Mouse (Mus musculus): ENCODE measurements at regions not wholly inside any gene's neighbourhood (a gene's known extent, or its start where the extent isn't known, plus 50 kb on each side); places are given as distances from the start of the nearest gene placed in this dataset.

GRCm38 (mm10) chr5:28704359-28704758 lies 237.3 kb upstream of the Shh start:
- no peaks in the 10 kb centered on the region for H3K9me3 ChIP-seq (replicated peaks; ENCODE audit: insufficient read depth, low read length)
- no peaks in the 10 kb centered on the region for H3K4me1 ChIP-seq (ENCODE audit: control insufficient read depth in 1 of 2, insufficient read depth in 2 of 2, low read length in 2 of 2)
- H3K79me2 ChIP-seq (ENCODE audit: control insufficient read depth, insufficient read depth, low read length, poor library complexity), result no peaks in the 10 kb centered on the region
- no peaks in the 10 kb centered on the region for H3K36me3 ChIP-seq (ENCODE audit: control insufficient read depth in 1 of 2, insufficient read depth in 2 of 2, low read length in 2 of 2)
- no peak overlapping the region for H3K4me3 ChIP-seq (ENCODE audit: control insufficient read depth in 1 of 2, insufficient read depth in 1 of 2, low read depth in 2 of 2, low read length in 2 of 2)
- no peaks in the 10 kb centered on the region for H3K27me3 ChIP-seq (ENCODE audit: control insufficient read depth in 1 of 2, insufficient read depth in 2 of 2, low read length in 2 of 2)
- no peak for DNase-seq (ENCODE audit: low read depth, low spot score)
- TF ChIP-seq MAX (IDR thresholded peaks at IDR 0.05; ENCODE audit: low read length) (no peak), MEF2A (IDR thresholded peaks at IDR 0.05; ENCODE audit: extremely low read depth, insufficient replicate concordance, low read depth, low read length, poor library complexity, severe bottlenecking) (no peak), ZKSCAN1 (IDR thresholded peaks at IDR 0.05; ENCODE audit: low read depth, low read length) (no peak), CHD1 (IDR thresholded peaks at IDR 0.05; ENCODE audit: low read depth, low read length) (no peak), NELFE (IDR thresholded peaks at IDR 0.05; ENCODE audit: low read depth, low read length) (no peak), ZNF384 (IDR thresholded peaks at IDR 0.05; ENCODE audit: low read depth, low read length) (no peak), POLR2AphosphoS2 (IDR thresholded peaks at IDR 0.05; ENCODE audit: low read length) (no peak), GATA1 (IDR thresholded peaks at IDR 0.05; ENCODE audit: low read depth, low read length) (no peak), MXI1 (IDR thresholded peaks at IDR 0.05; ENCODE audit: low read depth, low read length) (no peak), USF2 (IDR thresholded peaks at IDR 0.05; ENCODE audit: borderline replicate concordance in 1 of 2, insufficient read depth in 1 of 2, low read depth in 1 of 2, low read length in 2 of 2) (no peak)
- no peak overlapping the region for H3K27ac ChIP-seq (ENCODE audit: control insufficient read depth, low read depth, low read length)
- H3K9ac ChIP-seq (ENCODE audit: control insufficient read depth, low read depth, low read length, poor library complexity, severe bottlenecking), result no peak overlapping the region

- no peaks in the 10 kb centered on the region for H3K4me1 ChIP-seq (ENCODE audit: control insufficient read depth in 1 of 2, insufficient read depth in 2 of 2, low read length in 2 of 2)
- no peaks in the 10 kb centered on the region for H3K36me3 ChIP-seq (ENCODE audit: control insufficient read depth in 1 of 2, insufficient read depth in 2 of 2, low read length in 2 of 2)
- no peak overlapping the region for H3K9ac ChIP-seq (ENCODE audit: control insufficient read depth, low read depth, low read length, poor library complexity, severe bottlenecking)
- no peak overlapping the region for H3K4me3 ChIP-seq (ENCODE audit: control insufficient read depth in 1 of 2, insufficient read depth in 1 of 2, low read depth in 2 of 2, low read length in 2 of 2)
- TF ChIP-seq POLR2AphosphoS5 (IDR thresholded peaks at IDR 0.05; ENCODE audit: borderline replicate concordance, low read depth, low read length), result no peak
- no peak for TF ChIP-seq USF1 (IDR thresholded peaks at IDR 0.05; ENCODE audit: low read depth, low read length)
- no peak for TF ChIP-seq MYC (IDR thresholded peaks at IDR 0.05; ENCODE audit: low read depth, low read length)
- TF ChIP-seq MAX (IDR thresholded peaks at IDR 0.05; ENCODE audit: low read length), result no peak
- no peak for TF ChIP-seq GABPA (IDR thresholded peaks at IDR 0.05; ENCODE audit: low read depth, low read length)
- TF ChIP-seq GATA1 (IDR thresholded peaks at IDR 0.05; ENCODE audit: low read depth, low read length), result no peak
- no peak for TF ChIP-seq POLR2AphosphoS2 (IDR thresholded peaks at IDR 0.05; ENCODE audit: low read length)
- no peak for TF ChIP-seq ZC3H11A (IDR thresholded peaks at IDR 0.05; ENCODE audit: low read depth, low read length)
- no peak for TF ChIP-seq TCF12 (IDR thresholded peaks at IDR 0.05; ENCODE audit: low read depth, low read length)
- TF ChIP-seq TBP (IDR thresholded peaks at IDR 0.05; ENCODE audit: low read depth, low read length), result no peak
- TF ChIP-seq MAFK (IDR thresholded peaks at IDR 0.05; ENCODE audit: borderline replicate concordance, low read depth, low read length), result no peak
- no peak for TF ChIP-seq ZNF384 (IDR thresholded peaks at IDR 0.05; ENCODE audit: low read depth, low read length)
- TF ChIP-seq NELFE (IDR thresholded peaks at IDR 0.05; ENCODE audit: low read depth, low read length), result no peak
- no peak for TF ChIP-seq E2F4 (IDR thresholded peaks at IDR 0.05; ENCODE audit: borderline replicate concordance, low read depth, low read length)
- H3K9me3 ChIP-seq (replicated peaks; ENCODE audit: insufficient read depth, low read length), result no peaks in the 10 kb centered on the region
- H3K27me3 ChIP-seq (ENCODE audit: control insufficient read depth in 1 of 2, insufficient read depth in 2 of 2, low read length in 2 of 2), result no peaks in the 10 kb centered on the region; a peak in 1 of 4 replicates
- DNase-seq (ENCODE audit: low read depth, low spot score), result no peak
- H3K27ac ChIP-seq (ENCODE audit: control insufficient read depth, low read depth, low read length), result no peak overlapping the region
- H3K79me2 ChIP-seq (ENCODE audit: control insufficient read depth, insufficient read depth, low read length, poor library complexity), result no peaks in the 10 kb centered on the region
Measured at GRCm38 (mm10) chr5:28696966-28697365, 229.9 kb upstream of the Shh start.

Data from MEL (cell line).